Mouse (Mus musculus): ENCODE results near the gene Epb41l2. TPM values are rescaled to one million over a fixed set of nuclear protein-coding genes. Genes with fewer than 3 reads are reported as not detected.

The Epb41l2 gene
- polyA plus RNA-seq (2015; fragmentation: Nextera tagmentation; extraction: Ambion mirVana) = 9.0 and 12.5 TPM in 2 replicates

GRCm38 (mm10) chr10:25359208-25359958 is at the start of gene Epb41l2:
Gene Epb41l2, plus strand, starts transcription at chr10:25359798.
- Histone ChIP-seq H3K36me3 (no peaks in the 10 kb centered on the region), H3K27me3 (peaks cover 19% of the 10 kb centered on the region), H3K4me2 (peak within 1 kb of the TSS; percentile 95), H3K9me3 (replicated peaks) (no peaks in the 10 kb centered on the region), H3K9ac (peak within 1 kb of the TSS; percentile 83), H3K4me3 (replicated peaks) (peak within 1 kb of the TSS; percentile 81), H3K4me1 (replicated peaks) (peaks cover 22% of the 10 kb centered on the region), H3K27ac (peak within 1 kb of the TSS; percentile 66)
- 1% methylated on average over 35 of the region's 55 CpGs for WGBS (ENCODE audit: insufficient replicate concordance)
- peak; percentile 86 for DNase-seq
- ATAC-seq (ENCODE audit: low read depth) = peak; percentile 94

DNA sequence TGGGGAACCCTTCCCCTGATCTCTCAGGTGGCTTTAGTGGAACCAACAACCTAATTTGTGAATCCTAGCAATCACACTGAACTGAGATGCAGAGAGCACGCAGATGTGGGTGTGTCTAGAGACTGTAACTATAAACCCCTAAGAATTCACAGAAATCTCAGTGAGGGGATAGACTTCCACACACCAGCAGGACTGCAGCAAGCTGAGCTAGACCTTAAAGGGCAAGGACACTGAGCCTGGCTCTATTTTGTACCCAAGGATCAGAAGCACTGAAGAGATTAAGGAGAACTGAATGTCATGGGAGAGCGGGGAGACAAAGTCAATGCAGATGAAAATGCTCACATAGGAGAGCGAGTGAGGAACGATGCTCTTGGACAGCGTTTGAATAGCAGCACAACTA is 49.6 kb upstream of the Epb41l2 start:
- WGBS (ENCODE audit: insufficient replicate concordance) = 75% methylated on average over 5 of the region's 5 CpGs

DNA sequence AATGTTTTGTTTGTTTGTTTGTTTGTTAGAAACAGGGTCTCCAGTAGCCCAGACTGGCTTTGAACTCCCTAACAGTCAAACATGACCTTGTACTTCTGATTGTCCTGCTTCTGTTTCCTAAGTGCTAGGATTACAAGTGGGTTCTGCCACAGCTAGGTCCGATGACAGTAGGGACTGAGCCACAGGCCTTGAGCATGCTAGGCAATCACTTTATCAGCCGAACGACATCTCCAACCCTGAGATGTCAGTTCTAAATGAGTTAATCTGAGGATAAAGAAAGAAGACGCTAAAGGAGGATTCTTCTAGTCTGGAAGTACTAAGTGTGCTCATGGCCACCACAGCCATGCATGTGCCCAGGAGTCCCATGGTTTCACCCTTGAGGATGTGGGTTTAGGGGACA is 48.9 kb upstream of the Epb41l2 start:
- Histone ChIP-seq H3K4me3 (replicated peaks) (no peak overlapping the region), H3K4me1 (replicated peaks) (peaks cover 3% of the 10 kb centered on the region; the same call in 1 of the 2 replicates), H3K36me3 (no peaks in the 10 kb centered on the region), H3K27me3 (0 out of 2 replicates have a peak, but pooled peaks cover 5% of the 10 kb centered on the region), H3K27ac (no peak overlapping the region), H3K4me2 (no peak overlapping the region), H3K9me3 (replicated peaks) (no peaks in the 10 kb centered on the region), H3K9ac (no peak overlapping the region)
- ATAC-seq (ENCODE audit: low read depth) (no peak), DNase-seq (no peak)
- 60% methylated on average over 4 of the region's 4 CpGs for WGBS (ENCODE audit: insufficient replicate concordance)

More for the DNA sequence above, 49.6 kb upstream of the Epb41l2 start:
- ATAC-seq (ENCODE audit: low read depth) (no peak), DNase-seq (no peak)
- Histone ChIP-seq H3K36me3 (no peaks in the 10 kb centered on the region), H3K4me2 (no peak overlapping the region), H3K4me1 (replicated peaks) (peaks cover 3% of the 10 kb centered on the region; the same call in 1 of the 2 replicates), H3K9ac (no peak overlapping the region), H3K27me3 (0 out of 2 replicates have a peak, but pooled peaks cover 5% of the 10 kb centered on the region), H3K4me3 (replicated peaks) (no peak overlapping the region), H3K27ac (no peak overlapping the region), H3K9me3 (replicated peaks) (no peaks in the 10 kb centered on the region)

GRCm38 (mm10) chr10:25311554-25312212 is 47.9 kb upstream of the Epb41l2 start:
- H3K4me2 ChIP-seq = no peak overlapping the region
- no peaks in the 10 kb centered on the region for H3K9me3 ChIP-seq (replicated peaks)
- no peak overlapping the region for H3K4me3 ChIP-seq (replicated peaks)
- no peaks in the 10 kb centered on the region for H3K36me3 ChIP-seq
- peaks cover 3% of the 10 kb centered on the region; the same call in 1 of the 2 replicates for H3K4me1 ChIP-seq (replicated peaks)
- 0 out of 2 replicates have a peak, but pooled peaks cover 5% of the 10 kb centered on the region for H3K27me3 ChIP-seq
- no peak overlapping the region for H3K27ac ChIP-seq
- WGBS (ENCODE audit: insufficient replicate concordance) = 29% methylated on average over 9 of the region's 9 CpGs
- ATAC-seq (ENCODE audit: low read depth) (no peak), DNase-seq (no peak)
- no peak overlapping the region for H3K9ac ChIP-seq

GRCm38 (mm10) chr10:25313856-25314584 is 45.6 kb upstream of the Epb41l2 start:
- peaks cover 7% of the 10 kb centered on the region for H3K4me1 ChIP-seq (replicated peaks)
- no peaks in the 10 kb centered on the region for H3K9me3 ChIP-seq (replicated peaks)
- no peaks in the 10 kb centered on the region for H3K36me3 ChIP-seq
- ATAC-seq (ENCODE audit: low read depth) (no peak), DNase-seq (no peak)
- H3K27me3 ChIP-seq = 0 out of 2 replicates have a peak, but pooled peaks cover 5% of the 10 kb centered on the region
- H3K4me2 ChIP-seq = no peak overlapping the region
- H3K27ac ChIP-seq = no peak overlapping the region
- no peak overlapping the region for H3K9ac ChIP-seq
- 37% methylated on average over 17 of the region's 17 CpGs for WGBS (ENCODE audit: insufficient replicate concordance)
- H3K4me3 ChIP-seq (replicated peaks) = no peak overlapping the region

GRCm38 (mm10) chr10:25317665-25318064 is 41.9 kb upstream of the Epb41l2 start:
- Histone ChIP-seq H3K9me3 (replicated peaks) (no peaks in the 10 kb centered on the region), H3K9ac (no peak overlapping the region), H3K27ac (no peak overlapping the region), H3K27me3 (0 out of 2 replicates have a peak, but pooled peaks cover 3% of the 10 kb centered on the region), H3K4me1 (replicated peaks) (peaks cover 4% of the 10 kb centered on the region), H3K4me3 (replicated peaks) (no peak overlapping the region), H3K36me3 (no peaks in the 10 kb centered on the region), H3K4me2 (no peak overlapping the region)
- DNase-seq = no peak
- ATAC-seq (ENCODE audit: low read depth) = no peak

GRCm38 (mm10) chr10:25318405-25318804 is 41.2 kb upstream of the Epb41l2 start:
- no peaks in the 10 kb centered on the region for H3K36me3 ChIP-seq
- H3K4me1 ChIP-seq (replicated peaks) = peaks cover 4% of the 10 kb centered on the region
- H3K27me3 ChIP-seq = no peaks in the 10 kb centered on the region
- 22% methylated on average over 5 of the region's 5 CpGs for WGBS (ENCODE audit: insufficient replicate concordance)
- no peak overlapping the region for H3K4me3 ChIP-seq (replicated peaks)
- H3K9me3 ChIP-seq (replicated peaks) = no peaks in the 10 kb centered on the region
- no peak for DNase-seq
- no peak overlapping the region for H3K9ac ChIP-seq
- H3K4me2 ChIP-seq = no peak overlapping the region
- ATAC-seq (ENCODE audit: low read depth) = no peak
- no peak overlapping the region for H3K27ac ChIP-seq

DNA sequence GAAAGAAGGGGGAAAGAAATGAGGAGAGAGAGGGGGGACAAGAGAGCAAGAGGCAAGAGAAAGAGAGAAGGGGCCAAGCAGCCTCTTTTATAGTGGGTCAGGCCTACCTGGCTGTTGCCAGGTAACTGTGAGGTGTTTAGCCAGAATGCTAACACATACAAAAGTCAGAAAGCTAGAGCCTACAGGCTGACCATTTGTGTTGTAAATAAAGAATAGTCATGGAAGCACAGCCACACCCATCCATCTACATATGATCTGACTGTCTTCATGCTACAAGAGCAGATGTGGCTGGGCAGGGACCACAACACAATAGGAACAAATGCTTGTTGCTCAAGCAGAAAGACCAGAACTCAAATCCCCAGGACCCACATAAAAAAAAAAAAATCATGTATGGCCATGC is 40.1 kb upstream of the Epb41l2 start:
- Histone ChIP-seq H3K27ac (no peak overlapping the region), H3K4me2 (no peak overlapping the region), H3K4me1 (replicated peaks) (peaks cover 4% of the 10 kb centered on the region), H3K9ac (no peak overlapping the region), H3K36me3 (no peaks in the 10 kb centered on the region), H3K4me3 (replicated peaks) (no peak overlapping the region), H3K27me3 (no peaks in the 10 kb centered on the region), H3K9me3 (replicated peaks) (no peaks in the 10 kb centered on the region)
- no peak for ATAC-seq (ENCODE audit: low read depth)
- DNase-seq = no peak

DNA sequence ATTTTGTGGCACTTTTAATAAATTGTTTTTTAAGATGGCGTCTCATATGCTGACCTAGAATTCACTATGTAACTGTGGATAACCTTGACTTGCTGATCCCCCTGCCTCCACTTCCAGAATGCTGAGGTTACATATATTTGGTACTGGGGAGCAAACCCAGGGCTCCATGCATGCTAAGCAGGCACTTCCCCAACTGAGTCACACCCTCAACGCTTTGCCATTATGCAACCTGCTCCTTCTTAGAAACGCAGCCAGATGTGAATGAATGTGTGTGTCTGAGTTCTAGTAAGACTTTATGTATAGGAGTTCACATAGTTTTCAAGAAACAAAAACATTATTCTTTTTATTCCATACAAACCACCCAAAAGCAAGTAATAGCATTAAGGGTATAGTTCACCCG is 38.4 kb upstream of the Epb41l2 start:
- no peaks in the 10 kb centered on the region for H3K27me3 ChIP-seq

GRCm38 (mm10) chr10:25325690-25326089 is 33.9 kb upstream of the Epb41l2 start:
- DNase-seq (no peak), ATAC-seq (ENCODE audit: low read depth) (no peak)
- 74% methylated on average over 4 of the region's 4 CpGs for WGBS (ENCODE audit: insufficient replicate concordance)
- no peaks in the 10 kb centered on the region for H3K9me3 ChIP-seq (replicated peaks)
- H3K4me3 ChIP-seq (replicated peaks) = no peak overlapping the region
- H3K9ac ChIP-seq = no peak overlapping the region
- no peaks in the 10 kb centered on the region for H3K27me3 ChIP-seq
- H3K27ac ChIP-seq = no peak overlapping the region
- no peaks in the 10 kb centered on the region for H3K36me3 ChIP-seq
- H3K4me1 ChIP-seq (replicated peaks) = no peaks in the 10 kb centered on the region
- no peak overlapping the region for H3K4me2 ChIP-seq

More for the DNA sequence above, 38.4 kb upstream of the Epb41l2 start:
- H3K36me3 ChIP-seq = no peaks in the 10 kb centered on the region
- H3K4me1 ChIP-seq (replicated peaks) = peaks cover 4% of the 10 kb centered on the region
- H3K4me2 ChIP-seq = no peak overlapping the region
- no peaks in the 10 kb centered on the region for H3K9me3 ChIP-seq (replicated peaks)
- no peak overlapping the region for H3K4me3 ChIP-seq (replicated peaks)
- no peak overlapping the region for H3K27ac ChIP-seq
- 62% methylated on average over 4 of the region's 4 CpGs for WGBS (ENCODE audit: insufficient replicate concordance)
- no peak overlapping the region for H3K9ac ChIP-seq
- ATAC-seq (ENCODE audit: low read depth) = no peak
- no peak for DNase-seq

DNA sequence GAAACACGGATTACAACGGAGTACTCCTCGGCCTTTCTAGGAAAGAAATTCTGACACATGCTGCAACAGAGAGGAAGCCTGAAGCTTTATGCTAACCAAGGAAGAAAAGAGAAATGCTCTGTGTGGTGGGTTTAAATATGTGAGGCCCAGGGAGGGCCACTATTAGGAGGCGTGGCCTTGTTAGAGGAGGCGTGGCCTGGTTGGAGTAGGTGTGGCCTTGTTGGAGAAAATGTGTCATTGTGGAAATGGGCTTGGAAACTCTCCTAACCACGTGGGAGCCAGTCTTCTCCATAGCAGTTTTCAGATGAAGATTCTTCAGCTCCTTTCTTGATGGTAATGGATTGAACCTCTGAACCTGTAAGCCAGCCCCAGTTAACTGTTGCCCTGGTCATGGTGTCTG is 32.1 kb upstream of the Epb41l2 start:
- H3K27me3 ChIP-seq = no peaks in the 10 kb centered on the region
- H3K4me1 ChIP-seq (replicated peaks) = no peaks in the 10 kb centered on the region
- H3K27ac ChIP-seq = no peak overlapping the region
- DNase-seq = no peak
- H3K9ac ChIP-seq = no peak overlapping the region
- ATAC-seq (ENCODE audit: low read depth) = no peak
- H3K4me3 ChIP-seq (replicated peaks) = no peak overlapping the region
- no peaks in the 10 kb centered on the region for H3K9me3 ChIP-seq (replicated peaks)
- H3K4me2 ChIP-seq = no peak overlapping the region
- 67% methylated on average over 6 of the region's 6 CpGs for WGBS (ENCODE audit: insufficient replicate concordance)
- H3K36me3 ChIP-seq = no peaks in the 10 kb centered on the region

Measured in liver, embryonic 13.5 days (tissue).